Mouse (Mus musculus) Patski (cell line): ENCODE measurements around the gene Gm20820. TPM values are rescaled to one million over a fixed set of nuclear protein-coding genes. Genes with fewer than 3 reads are reported as not detected.
"Not testable (repeated sequence)": the region's sequence is repeated elsewhere in the genome, so short reads cannot be mapped to it uniquely, and the experiment has no call there.

ENCODE experiments used
- ATAC-seq: fragments of 100-300 bp; one replicate; pipeline ENCODE4 v1.8.0; 2021
- CTCF ChIA-PET: fragments of 350-600 bp; sonication (Branson Sonifier 250); formaldehyde crosslinking; loops from one replicate; lab custom pipeline; 2022; ENCODE audit warnings: inconsistent platforms; lab: Charles Lee
- POLR2A ChIA-PET: fragments of 350-600 bp; sonication (Branson Sonifier 250); formaldehyde crosslinking; loops from one replicate; lab custom pipeline; 2022; ENCODE audit warnings: antibody characterized with exemption, inconsistent platforms; lab: Charles Lee
- DNase-seq: peaks from one replicate; pipeline ENCODE4 v3.0.0-alpha.2; 2011; ENCODE audit warnings: low read depth, low spot score
- H3K27me3 ChIP-seq: fragments of 371-371 bp; one replicate; pipeline ENCODE4 v1.5.1; 2021
- in situ Hi-C: fragments of 300-500 bp; cut with MboI; formaldehyde crosslinking; loops from 3 replicates; pipeline ENCODE4 v1.11.1; 2018; ENCODE audit warnings: low pct_unique_long_range_greater_than_20kb, mixed read lengths
- polyA plus RNA-seq: library from polyadenylated mRNA; unstranded; gene quantifications from one replicate; pipeline ENCODE4 v1.2.3, GENCODE M21; 2021

Gene Gm20820
- not detected for polyA plus RNA-seq

DNA sequence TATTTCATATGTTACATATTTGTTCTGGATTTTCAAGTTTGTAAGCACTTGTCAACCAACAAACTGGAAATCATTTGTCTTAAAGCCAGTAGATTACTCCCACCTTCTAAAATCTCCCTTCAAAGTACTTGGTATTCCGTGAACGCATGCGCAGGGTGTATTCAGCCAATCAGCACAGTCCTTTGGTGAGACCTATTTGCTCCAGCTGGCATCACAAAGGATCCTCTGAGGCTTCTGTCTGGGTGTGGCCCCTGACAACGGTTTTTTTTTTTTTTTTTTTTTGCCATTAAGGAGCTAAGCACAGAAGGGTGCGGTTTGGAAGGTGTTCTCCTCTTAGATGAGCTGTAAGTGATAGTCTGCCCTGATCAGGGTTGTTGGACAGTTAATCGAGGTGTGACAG lies at the start of gene Gm20820:
TSS of gene Gm20820 (plus strand) at position 301 of the 400 bp plus-strand sequence.
- DNase-seq, CTCF ChIA-PET, ATAC-seq, POLR2A ChIA-PET, H3K27me3 ChIP-seq, in situ Hi-C loops: not testable (repeated sequence)
